Mouse (Mus musculus) C2C12 (cell line): ENCODE measurements around the gene Ubac2. TPM values are rescaled to one million over a fixed set of nuclear protein-coding genes. Genes with fewer than 3 reads are reported as not detected.

Source experiments
- H3K27me3 ChIP-seq: one replicate; pipeline ENCODE4 v1.6.1; 2011; ENCODE audit not compliant: control insufficient read depth, insufficient read depth, insufficient read length
- H3K36me3 ChIP-seq: one replicate; pipeline ENCODE4 v1.6.1; 2011; ENCODE audit not compliant: control insufficient read depth, insufficient read depth
- H3K4me3 ChIP-seq: one replicate; pipeline ENCODE4 v1.5.1; 2011; ENCODE audit warnings: mild to moderate bottlenecking, control low read depth; ENCODE audit not compliant: poor library complexity, insufficient read depth, severe bottlenecking
- H3K79me2 ChIP-seq: one replicate; pipeline ENCODE4 v1.6.1; 2011; ENCODE audit not compliant: control insufficient read depth, insufficient read depth
- H3K79me3 ChIP-seq: one replicate; pipeline ENCODE4 v1.6.1; 2011; ENCODE audit warnings: low read depth, control low read depth
- H3ac ChIP-seq: one replicate; pipeline ENCODE3; 2011; ENCODE audit warnings: low read depth; ENCODE audit not compliant: control insufficient read depth, insufficient read length
- CEBPB ChIP-seq: IDR thresholded peaks from one replicate; pipeline ENCODE4 v1.6.1; 2011; ENCODE audit warnings: low read depth, mild to moderate bottlenecking, control low read depth, moderate library complexity
- CTCF ChIP-seq: IDR thresholded peaks from one replicate; pipeline ENCODE4 v1.5.1; 2011; ENCODE audit not compliant: control insufficient read depth, insufficient read depth, insufficient read length
- FOSL1 ChIP-seq: IDR thresholded peaks from one replicate; pipeline ENCODE4 v1.8.0; 2011; ENCODE audit warnings: mild to moderate bottlenecking, low read length; ENCODE audit not compliant: poor library complexity, insufficient read depth, severe bottlenecking
- MAX ChIP-seq: IDR thresholded peaks from one replicate; pipeline ENCODE4 v1.6.1; 2011; ENCODE audit warnings: mild to moderate bottlenecking, control low read depth
- MYOD1 ChIP-seq: IDR thresholded peaks from one replicate; pipeline ENCODE4 v1.6.1; 2011; ENCODE audit warnings: low read depth; ENCODE audit not compliant: control insufficient read depth, insufficient read length
- MYOG ChIP-seq: IDR thresholded peaks from one replicate; pipeline ENCODE4 v1.6.1; 2011; ENCODE audit not compliant: control insufficient read depth, insufficient read length; ENCODE audit errors: extremely low read depth
- USF1 ChIP-seq: IDR thresholded peaks from one replicate; pipeline ENCODE4 v1.6.1; 2011; ENCODE audit warnings: low read depth, mild to moderate bottlenecking, control low read depth, moderate library complexity
- polyA plus RNA-seq: library from polyadenylated mRNA; unstranded; fragments of >200 nt; fragmentation: generic; extraction: Trizol; gene quantifications from one replicate; pipeline ENCODE4 v1.2.1, GENCODE M21; 2012; ENCODE audit warnings: missing spikeins

The Ubac2 gene
- polyA plus RNA-seq, 1 experiment = 37.8 TPM

GRCm38 (mm10) chr14:121929243-121929951 is 51.0 kb downstream of the Ubac2 start:
- TF ChIP-seq FOSL1 = no peak
- no peak for TF ChIP-seq USF1
- no peak for TF ChIP-seq CTCF
- TF ChIP-seq MYOG = no peak
- Histone ChIP-seq H3K79me2 (no peaks in the 10 kb centered on the region), H3K27me3 (no peaks in the 10 kb centered on the region), H3K4me3 (no peak overlapping the region), H3ac (no peak overlapping the region), H3K36me3 (peaks cover 4% of the 10 kb centered on the region), H3K79me3 (no peaks in the 10 kb centered on the region)

GRCm38 (mm10) chr14:121930731-121931383 is 52.4 kb downstream of the Ubac2 start:
- TF ChIP-seq USF1 = no peak
- no peak for TF ChIP-seq CEBPB
- TF ChIP-seq CTCF = no peak
- no peak for TF ChIP-seq MAX
- no peak for TF ChIP-seq MYOD1
- no peak for TF ChIP-seq FOSL1
- no peak for TF ChIP-seq MYOG
- no peak overlapping the region for H3ac ChIP-seq
- no peaks in the 10 kb centered on the region for H3K27me3 ChIP-seq
- peaks cover 6% of the 10 kb centered on the region for H3K36me3 ChIP-seq
- no peaks in the 10 kb centered on the region for H3K79me2 ChIP-seq
- H3K79me3 ChIP-seq = no peaks in the 10 kb centered on the region
- H3K4me3 ChIP-seq = no peak overlapping the region

GRCm38 (mm10) chr14:121931594-121931993 is 53.2 kb downstream of the Ubac2 start:
- Histone ChIP-seq H3K79me3 (no peaks in the 10 kb centered on the region), H3ac (no peak overlapping the region), H3K36me3 (peaks cover 6% of the 10 kb centered on the region), H3K4me3 (no peak overlapping the region), H3K27me3 (no peaks in the 10 kb centered on the region), H3K79me2 (no peaks in the 10 kb centered on the region)
- TF ChIP-seq MYOD1 (no peak), MYOG (no peak), CTCF (no peak), MAX (no peak), USF1 (no peak), FOSL1 (no peak), CEBPB (no peak)

GRCm38 (mm10) chr14:121932180-121932579 is 53.8 kb downstream of the Ubac2 start:
- TF ChIP-seq CTCF (no peak), MYOD1 (no peak), CEBPB (no peak), MYOG (no peak), FOSL1 (no peak), USF1 (no peak), MAX (no peak)
- no peaks in the 10 kb centered on the region for H3K79me3 ChIP-seq
- no peaks in the 10 kb centered on the region for H3K27me3 ChIP-seq
- no peaks in the 10 kb centered on the region for H3K79me2 ChIP-seq
- H3K36me3 ChIP-seq = peaks cover 6% of the 10 kb centered on the region
- no peak overlapping the region for H3K4me3 ChIP-seq
- no peak overlapping the region for H3ac ChIP-seq

GRCm38 (mm10) chr14:121933906-121934596 is 55.6 kb downstream of the Ubac2 start:
- H3ac ChIP-seq = no peak overlapping the region
- H3K4me3 ChIP-seq = no peak overlapping the region
- no peaks in the 10 kb centered on the region for H3K79me2 ChIP-seq
- TF ChIP-seq CTCF (no peak), MYOG (no peak), USF1 (no peak), FOSL1 (no peak), CEBPB (no peak), MAX (no peak), MYOD1 (no peak)
- no peaks in the 10 kb centered on the region for H3K79me3 ChIP-seq
- no peaks in the 10 kb centered on the region for H3K27me3 ChIP-seq
- peaks cover 6% of the 10 kb centered on the region for H3K36me3 ChIP-seq

GRCm38 (mm10) chr14:121934597-121934946 is 56.2 kb downstream of the Ubac2 start:
- Histone ChIP-seq H3K79me2 (no peaks in the 10 kb centered on the region), H3K27me3 (no peaks in the 10 kb centered on the region), H3K4me3 (no peak overlapping the region), H3K36me3 (peaks cover 6% of the 10 kb centered on the region), H3ac (no peak overlapping the region), H3K79me3 (no peaks in the 10 kb centered on the region)
- no peak for TF ChIP-seq CEBPB
- TF ChIP-seq CTCF = no peak
- no peak for TF ChIP-seq MYOD1
- no peak for TF ChIP-seq MYOG
- TF ChIP-seq USF1 = no peak
- no peak for TF ChIP-seq MAX
- TF ChIP-seq FOSL1 = no peak
